In the genomic region with DNA sequence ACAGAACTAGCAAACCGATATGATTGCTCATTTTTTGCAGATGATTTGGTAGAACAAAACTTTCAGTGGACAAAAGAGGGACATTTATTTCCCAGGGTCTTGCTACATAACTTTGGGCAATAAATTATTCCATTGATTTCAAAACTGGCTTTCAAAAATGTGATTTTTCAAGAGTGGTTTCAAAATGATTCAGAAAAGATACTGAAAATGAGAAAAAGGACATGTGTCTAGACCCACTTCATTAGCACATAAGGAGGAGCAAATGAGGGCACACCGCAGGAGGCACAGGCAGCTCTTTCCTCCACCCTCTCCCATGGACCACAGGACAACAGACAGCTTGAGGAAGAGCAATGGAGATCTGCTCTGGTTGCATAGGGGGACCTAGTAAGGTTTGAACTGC, we compare ENCODE assay signal across 24 mouse cellular contexts.
DNase-seq lines count a peak whose midpoint lies in the region; ATAC-seq and TF ChIP-seq lines count a peak whose summit lies in the region.
"Had no signal": no experiment of that assay in that cellular context is flagged by ENCODE, and none has a peak within 500 bp of the region (broad histone marks: within the 10 kb centered on the region; RNA-seq: fewer than 3 reads in every experiment).

No protein-coding gene starts in this region.

- no peak overlapping the region for H3K4me3 ChIP-seq in CH12.LX (replicated peaks in 1 of 3; ENCODE audit: low read depth in 2 of 3, low read length in 2 of 3, poor library complexity in 1 of 3)
- no peak overlapping the region for H3K4me3 ChIP-seq in liver, embryonic 12.5 days

- H3K27ac ChIP-seq in CH12.LX (ENCODE audit: insufficient read depth, low read depth) = no peak overlapping the region
- H3K27ac ChIP-seq in liver, embryonic 12.5 days = no peak overlapping the region

- H3K9me3 ChIP-seq in CH12.LX (replicated peaks; ENCODE audit: low read length) = no peaks in the 10 kb centered on the region
- H3K9me3 ChIP-seq in liver, embryonic 12.5 days (replicated peaks) = no peaks in the 10 kb centered on the region
- H3K9me3 ChIP-seq: G1E had no signal

- no peaks in the 10 kb centered on the region for H3K27me3 ChIP-seq in CH12.LX (replicated peaks)
- no peaks in the 10 kb centered on the region for H3K27me3 ChIP-seq in liver, embryonic 12.5 days (replicated peaks)
- H3K27me3 ChIP-seq: Patski had no signal

- 58% methylated on average over 2 of the region's 2 CpGs for WGBS in liver, embryonic 12.5 days (ENCODE audit: insufficient replicate concordance)

- TF ChIP-seq POLR2A in CH12.LX (IDR thresholded peaks at IDR 0.05; ENCODE audit: low read depth, low read length) = no peak

- intact Hi-C loops in heart, postnatal 14 days (cut with DNase I) = no loop called here

- no peak for ATAC-seq in liver, embryonic 12.5 days
- ATAC-seq: activated CD4-positive, CD25-positive, alpha-beta regulatory T cell, adult 4 months; CD4-positive, CD25-positive, alpha-beta regulatory T cell, adult 4 months; Patski had no signal

- dilution Hi-C loops in CH12.LX (cut with MboI; ENCODE audit: extremely low pct_ligation_motif_present, extremely low pct_unique_long_range_greater_than_20kb, low sequenced_read_pairs) = no loop called here

- TF ChIP-seq RAD21 in CH12.LX (IDR thresholded peaks at IDR 0.05; ENCODE audit: low read depth, low read length) = no peak

- no peak overlapping the region for H3K4me2 ChIP-seq in CH12.LX (ENCODE audit: insufficient read depth, low read depth, poor library complexity, severe bottlenecking)
- H3K4me2 ChIP-seq in liver, embryonic 12.5 days = no peak overlapping the region

- H3K79me2 ChIP-seq in CH12.LX (replicated peaks; ENCODE audit: control insufficient read depth, extremely low read depth, insufficient read depth, poor library complexity, severe bottlenecking) = no peaks in the 10 kb centered on the region

- peak; percentile 56; the same call in 1 of the 2 replicates for TF ChIP-seq EP300 in CH12.LX (IDR thresholded peaks at IDR 0.05; ENCODE audit: low read length)

- no peaks in the 10 kb centered on the region for H3K36me3 ChIP-seq in CH12.LX (replicated peaks in 1 of 2; ENCODE audit: control insufficient read depth in 1 of 2, insufficient read depth in 1 of 2, low read length in 1 of 2)
- no peaks in the 10 kb centered on the region for H3K36me3 ChIP-seq in liver, embryonic 12.5 days
- H3K36me3 ChIP-seq: G1E had no signal

- peaks cover 0 to 3% of the 10 kb centered on the region in 2 experiments; a peak in 2 of 4 replicates for H3K4me1 ChIP-seq in CH12.LX (ENCODE audit: control insufficient read depth in 1 of 2, insufficient read depth in 2 of 2)
- H3K4me1 ChIP-seq in liver, embryonic 12.5 days = no peaks in the 10 kb centered on the region

- H3K9ac ChIP-seq in CH12.LX (ENCODE audit: insufficient read depth, low read depth) = no peak overlapping the region
- no peak overlapping the region for H3K9ac ChIP-seq in liver, embryonic 12.5 days

- DNase-seq in adrenal gland, adult 2 months = peak; percentile 6
- DNase-seq in adrenal gland, adult 8-10 months = no peak
- DNase-seq in CH12.LX (ENCODE audit: extremely low read depth) = no peak
- DNase-seq in ES-CJ7 (ENCODE audit: low read depth, low spot score) = peak; percentile 2
- peak; percentile 8 for DNase-seq in adipocyte (ENCODE audit: low spot score)
- DNase-seq in heart, postnatal 14 days = no peak
- no peak for DNase-seq in retina, embryonic 14.5 days (ENCODE audit: low spot score)
- DNase-seq: adrenal gland, postnatal 10 days; adrenal gland, postnatal 14 days; adrenal gland, postnatal 25 days; adrenal gland, postnatal 36 days; B cell, adult 2 months; cerebellum, adult 11 months; cerebellum, adult 11-12 months; cerebellum, adult 18-20 months; cerebellum, adult 2 months; cerebellum, adult 8-10 months; cerebellum, adult 9-10 months; cerebellum, adult 9-11 months had no signal

- TF ChIP-seq CTCF in CH12.LX (conservative IDR thresholded peaks at IDR 0.05 in 1 of 2, IDR thresholded peaks at IDR 0.05 in 1 of 2; ENCODE audit: low read depth in 2 of 2, low read length in 2 of 2) = no peak

- in situ Hi-C loops in CH12.LX (cut with MboI; ENCODE audit: low pct_ligation_motif_present, low pct_unique_long_range_greater_than_20kb, low sequenced_read_pairs) = no loop called here

TF ChIP-seq in CH12.LX, 34 proteins besides CTCF, POLR2A, EP300 and RAD21:
- TF ChIP-seq IRF4 (IDR thresholded peaks at IDR 0.05; ENCODE audit: low read depth, low read length) = peak; percentile 70
- TF ChIP-seq MAX (IDR thresholded peaks at IDR 0.05; ENCODE audit: low read length) = no peak
- no peak for TF ChIP-seq ZKSCAN1 (IDR thresholded peaks at IDR 0.05; ENCODE audit: borderline replicate concordance, low read depth, low read length)
- TF ChIP-seq GABPA (IDR thresholded peaks at IDR 0.05; ENCODE audit: insufficient replicate concordance, low read depth, low read length) = no peak
- TF ChIP-seq JUND (conservative IDR thresholded peaks at IDR 0.05; ENCODE audit: low read depth, low read length) = peak; percentile 60
- TF ChIP-seq JUN (IDR thresholded peaks at IDR 0.05; ENCODE audit: insufficient read depth, low read depth, low read length) = peak; percentile 61
- TF ChIP-seq ETS1 (conservative IDR thresholded peaks at IDR 0.05; ENCODE audit: low read depth, low read length) = 0 out of 2 replicates have a peak, but pooled peaks have one; percentile 7
- TF ChIP-seq MYC (IDR thresholded peaks at IDR 0.05; ENCODE audit: low read depth, low read length) = 0 out of 2 replicates have a peak, but pooled peaks have one; percentile 39
TF ChIP-seq in CH12.LX: peak in this region for 5.

Comparison
In these comparisons a context has a peak if more than half of its experiments do, and no peak if none do; other contexts are left out.
1. DNase-seq: peak in adrenal gland, adult 2 months (single experiment), ES-CJ7 (single experiment) and adipocyte (single experiment); none in adrenal gland, adult 8-10 months (single experiment), CH12.LX (single experiment), heart, postnatal 14 days (0 of 2) and retina, embryonic 14.5 days (single experiment).